Mouse (Mus musculus) stomach, embryonic 15.5 days (tissue): ENCODE results near the gene Lemd1. TPM values are rescaled to one million over a fixed set of nuclear protein-coding genes. Genes with fewer than 3 reads are reported as not detected.
A peak's percentile ranks its signal among the peaks of the same experiment; 100 is the strongest.

ENCODE experiments used
- ATAC-seq: fragments of 200-750 bp; cut with Nextera tagmentation; 2 replicates; pipeline ENCODE4 v1.8.0; 2017; ENCODE audit warnings: low read depth, moderate number of reproducible peaks, moderate TSS enrichment; ENCODE audit not compliant: insufficient read depth, low FRiP score
- H3K27ac ChIP-seq: fragments of 300-500 bp; sonication (generic); 2 replicates; pipeline ENCODE4 v1.5.1; 2015; ENCODE audit warnings: mild to moderate bottlenecking, inconsistent platforms
- H3K27me3 ChIP-seq: fragments of 300-500 bp; sonication (generic); replicated peaks from 2 replicates; pipeline ENCODE4 v1.6.1; 2015; ENCODE audit warnings: inconsistent platforms
- H3K36me3 ChIP-seq: fragments of 300-500 bp; sonication (generic); 2 replicates; pipeline ENCODE4 v1.6.1; 2015; ENCODE audit warnings: inconsistent platforms
- H3K4me1 ChIP-seq: fragments of 300-500 bp; sonication (generic); 2 replicates; pipeline ENCODE4 v1.6.1; 2015; ENCODE audit warnings: inconsistent platforms
- H3K4me2 ChIP-seq: fragments of 300-500 bp; sonication (generic); 2 replicates; pipeline ENCODE4 v1.6.1; 2015; ENCODE audit warnings: mild to moderate bottlenecking, inconsistent platforms
- H3K4me3 ChIP-seq: fragments of 300-500 bp; sonication (generic); replicated peaks from 2 replicates; pipeline ENCODE4 v1.5.1; 2015; ENCODE audit warnings: inconsistent platforms
- H3K9ac ChIP-seq: fragments of 300-500 bp; sonication (generic); 2 replicates; pipeline ENCODE4 v1.6.1; 2015; ENCODE audit warnings: inconsistent platforms
- H3K9me3 ChIP-seq: fragments of 300-500 bp; sonication (generic); 2 replicates; pipeline ENCODE4 v1.6.1; 2016; ENCODE audit warnings: inconsistent platforms
- WGBS: fragments of 180-500 bp; shearing (Covaris S2); methylation state at CpG from one replicate; pipeline ENCODE4 v1.1.7; 2015; 5-methylcytosine and 5-hydroxymethylcytosine counted together
- microRNA counts: library from miRNA; unstranded; fragments of <30 nt; microRNA quantifications from one replicate; lab custom pipeline; 2016
- microRNA-seq: library from miRNA; unstranded; fragments of <30 nt; microRNA quantifications from one replicate; pipeline ENCODE4, GENCODE M21; 2016
- polyA plus RNA-seq: library from polyadenylated mRNA; unstranded; fragments of >200 nt; fragmentation: Nextera tagmentation; extraction: Ambion mirVana; gene quantifications from 2 replicates; pipeline ENCODE4 v1.2.1, GENCODE M21; 2015

Gene Lemd1
- polyA plus RNA-seq, 1 experiment from 2014 or later = 0.46 TPM

GRCm38 (mm10) chr1:132299744-132300143 is 108.5 kb downstream of the Lemd1 start:
- Histone ChIP-seq H3K4me1 (peaks cover 13% of the 10 kb centered on the region), H3K27me3 (peaks cover 38% of the 10 kb centered on the region), H3K36me3 (no peaks in the 10 kb centered on the region), H3K9ac (no peak overlapping the region), H3K9me3 (no peaks in the 10 kb centered on the region), H3K27ac (no peak overlapping the region), H3K4me2 (no peak overlapping the region; the same call in 1 of the 2 replicates), H3K4me3 (no peak overlapping the region)
- 75% methylated on average over 5 of the region's 5 CpGs for WGBS
- no peak for ATAC-seq

GRCm38 (mm10) chr1:132301242-132301641 is 110.0 kb downstream of the Lemd1 start:
- Histone ChIP-seq H3K27me3 (peaks cover 36% of the 10 kb centered on the region), H3K9ac (no peak overlapping the region), H3K4me2 (no peak overlapping the region), H3K4me1 (peaks cover 13% of the 10 kb centered on the region), H3K36me3 (no peaks in the 10 kb centered on the region), H3K9me3 (no peaks in the 10 kb centered on the region), H3K27ac (no peak overlapping the region), H3K4me3 (no peak overlapping the region)
- no peak for ATAC-seq
- 89% methylated on average over 5 of the region's 5 CpGs for WGBS

GRCm38 (mm10) chr1:132302341-132302866 is 111.2 kb downstream of the Lemd1 start:
- Histone ChIP-seq H3K4me1 (peaks cover 13% of the 10 kb centered on the region), H3K27ac (no peak overlapping the region), H3K4me2 (no peak overlapping the region), H3K36me3 (no peaks in the 10 kb centered on the region), H3K4me3 (no peak overlapping the region), H3K9me3 (no peaks in the 10 kb centered on the region), H3K9ac (no peak overlapping the region), H3K27me3 (peaks cover 36% of the 10 kb centered on the region)
- no peak for ATAC-seq
- WGBS = 84% methylated on average over 9 of the region's 9 CpGs

- 34% methylated on average over 9 of the region's 9 CpGs for WGBS
- ATAC-seq = no peak
- Histone ChIP-seq H3K27me3 (peaks cover 19% of the 10 kb centered on the region), H3K36me3 (no peaks in the 10 kb centered on the region), H3K9ac (no peak overlapping the region), H3K4me1 (no peaks in the 10 kb centered on the region), H3K27ac (no peak overlapping the region), H3K4me2 (no peak overlapping the region), H3K9me3 (no peaks in the 10 kb centered on the region), H3K4me3 (no peak overlapping the region)
Observed at GRCm38 (mm10) chr1:132304618-132305214, 113.5 kb downstream of the Lemd1 start.

GRCm38 (mm10) chr1:132306160-132306559 is 114.9 kb downstream of the Lemd1 start:
- WGBS = 38% methylated on average over 4 of the region's 4 CpGs
- ATAC-seq = no peak
- no peak overlapping the region for H3K4me2 ChIP-seq
- no peaks in the 10 kb centered on the region for H3K4me1 ChIP-seq
- H3K27me3 ChIP-seq = peaks cover 14% of the 10 kb centered on the region; the same call in 1 of the 2 replicates
- H3K4me3 ChIP-seq = no peak overlapping the region
- H3K36me3 ChIP-seq = no peaks in the 10 kb centered on the region
- no peak overlapping the region for H3K9ac ChIP-seq
- no peaks in the 10 kb centered on the region for H3K9me3 ChIP-seq
- no peak overlapping the region for H3K27ac ChIP-seq

GRCm38 (mm10) chr1:132306808-132307207 is 115.6 kb downstream of the Lemd1 start:
- WGBS = 23% methylated on average over 4 of the region's 4 CpGs

GRCm38 (mm10) chr1:132307962-132308361 is 116.7 kb downstream of the Lemd1 start:
- Histone ChIP-seq H3K27me3 (0 out of 2 replicates have a peak, but pooled peaks cover 2% of the 10 kb centered on the region), H3K4me3 (no peak overlapping the region), H3K4me2 (no peak overlapping the region), H3K9ac (no peak overlapping the region), H3K27ac (no peak overlapping the region), H3K9me3 (no peaks in the 10 kb centered on the region), H3K4me1 (no peaks in the 10 kb centered on the region), H3K36me3 (no peaks in the 10 kb centered on the region)
- no peak for ATAC-seq
- 83% methylated on average over 6 of the region's 6 CpGs for WGBS

More at GRCm38 (mm10) chr1:132306808-132307207, 115.6 kb downstream of the Lemd1 start:
- H3K4me1 ChIP-seq = no peaks in the 10 kb centered on the region
- H3K4me3 ChIP-seq = no peak overlapping the region
- H3K27me3 ChIP-seq = peaks cover 8% of the 10 kb centered on the region; the same call in 1 of the 2 replicates
- H3K9me3 ChIP-seq = no peaks in the 10 kb centered on the region
- no peaks in the 10 kb centered on the region for H3K36me3 ChIP-seq
- H3K4me2 ChIP-seq = no peak overlapping the region
- H3K9ac ChIP-seq = no peak overlapping the region
- no peak overlapping the region for H3K27ac ChIP-seq
- no peak for ATAC-seq

GRCm38 (mm10) chr1:132308674-132309073 is 117.4 kb downstream of the Lemd1 start:
- no peaks in the 10 kb centered on the region for H3K4me1 ChIP-seq
- H3K4me2 ChIP-seq = no peak overlapping the region
- H3K27ac ChIP-seq = no peak overlapping the region
- no peak for ATAC-seq
- H3K4me3 ChIP-seq = no peak overlapping the region
- H3K9ac ChIP-seq = no peak overlapping the region
- H3K9me3 ChIP-seq = no peaks in the 10 kb centered on the region
- H3K36me3 ChIP-seq = no peaks in the 10 kb centered on the region
- H3K27me3 ChIP-seq = no peaks in the 10 kb centered on the region
- 79% methylated on average over 7 of the region's 7 CpGs for WGBS

MicroRNAs within 50 kb of the gene (microRNA counts, 519-probe panel; counts per million panel counts)
- microRNA mmu-miR-135b (lab: Ali Mortazavi, UCI) = 1,301 counts per million, percentile 5 among the panel's probes with 10 or more counts

Small RNAs within 50 kb of the gene (microRNA-seq; reads per million reads assigned to microRNA genes)
- gene Mir135b = 119 reads per million, percentile 52 among the genes with 10 or more reads in this experiment

Other genes starting within 250 kb of the Lemd1 start
- 5.5 and 6.0 TPM in 2 replicates for gene Slc45a3, start 228.5 kb upstream of the Lemd1 start, polyA plus RNA-seq
- 20.4 and 24.4 TPM in 2 replicates for gene Elk4, start 183.8 kb upstream of the Lemd1 start, polyA plus RNA-seq
- 9.8 and 11.9 TPM in 2 replicates for gene Mfsd4a, start 123.4 kb upstream of the Lemd1 start, polyA plus RNA-seq
- 7.2 and 9.7 TPM in 2 replicates for gene Cdk18, start 51.7 kb upstream of the Lemd1 start, polyA plus RNA-seq
- 0.09 and 0.10 TPM in 2 replicates for gene AC124108.1, start within 50 bp of the Lemd1 start, polyA plus RNA-seq
- not detected in 2 replicates for gene Gm10188, start 38.3 kb downstream of the Lemd1 start, polyA plus RNA-seq
- gene Klhdc8a, start 107.2 kb downstream of the Lemd1 start, polyA plus RNA-seq = 0.14 and 0.15 TPM in 2 replicates
- gene Nuak2, start 124.7 kb downstream of the Lemd1 start, polyA plus RNA-seq = 6.1 and 6.5 TPM in 2 replicates
- 20.3 and 52.2 TPM in 2 replicates for gene Tmcc2, start 199.8 kb downstream of the Lemd1 start, polyA plus RNA-seq
- gene Dstyk, start 226.1 kb downstream of the Lemd1 start, polyA plus RNA-seq = 11.5 and 11.7 TPM in 2 replicates